Mouse (Mus musculus): ENCODE data around the gene Kmo.

- TF ChIP-seq CTCF (IDR thresholded peaks at IDR 0.05; ENCODE audit: control insufficient read depth, insufficient read depth, insufficient read length): no peak
- no peak for TF ChIP-seq USF1 (IDR thresholded peaks at IDR 0.05; ENCODE audit: low read depth)
- no peak for TF ChIP-seq MYOG (IDR thresholded peaks at IDR 0.05; ENCODE audit: control insufficient read depth, extremely low read depth, insufficient read length)
- no peak for TF ChIP-seq FOSL1 (IDR thresholded peaks at IDR 0.05; ENCODE audit: insufficient read depth, low read length, poor library complexity, severe bottlenecking)
These were observed 49.9 kb downstream of the Kmo start for GRCm38 (mm10) chr1:175670042-175670441.
